Mouse (Mus musculus): ENCODE results near the gene Cux2. TPM values are rescaled to one million over a fixed set of nuclear protein-coding genes. Genes with fewer than 3 reads are reported as not detected.

Gene Cux2
- total and polyA plus RNA-seq, 3 experiments = 0.17 TPM; not detected in 2

- Histone ChIP-seq H3K9ac (ENCODE audit: insufficient read depth, low read depth) (no peak overlapping the region), H3K27me3 (replicated peaks) (peaks cover 100% of the 10 kb centered on the region), H3K4me2 (ENCODE audit: insufficient read depth, low read depth, poor library complexity, severe bottlenecking) (no peak overlapping the region), H3K27ac (ENCODE audit: insufficient read depth, low read depth) (no peak overlapping the region), H3K9me3 (replicated peaks; ENCODE audit: low read length) (no peaks in the 10 kb centered on the region), H3K36me3 (replicated peaks in 1 of 2; ENCODE audit: control insufficient read depth in 1 of 2, insufficient read depth in 1 of 2, low read length in 1 of 2) (no peaks in the 10 kb centered on the region), H3K4me1 (ENCODE audit: control insufficient read depth in 1 of 2, insufficient read depth in 2 of 2) (no peaks in the 10 kb centered on the region), H3K79me2 (replicated peaks; ENCODE audit: control insufficient read depth, extremely low read depth, insufficient read depth, poor library complexity, severe bottlenecking) (no peaks in the 10 kb centered on the region), H3K4me3 (replicated peaks in 1 of 3; ENCODE audit: low read depth in 2 of 3, low read length in 2 of 3, poor library complexity in 1 of 3) (no peak overlapping the region)
- in situ Hi-C loops (cut with MboI; ENCODE audit: low pct_ligation_motif_present, low pct_unique_long_range_greater_than_20kb, low sequenced_read_pairs) = no loop called here
- TF ChIP-seq CHD2 (IDR thresholded peaks at IDR 0.05; ENCODE audit: low read length) (no peak), JUND (conservative IDR thresholded peaks at IDR 0.05; ENCODE audit: low read depth, low read length) (no peak), SIN3A (IDR thresholded peaks at IDR 0.05; ENCODE audit: low read length) (no peak), ZKSCAN1 (IDR thresholded peaks at IDR 0.05; ENCODE audit: borderline replicate concordance, low read depth, low read length) (no peak), UBTF (IDR thresholded peaks at IDR 0.05; ENCODE audit: low read depth, low read length) (no peak), ZC3H11A (IDR thresholded peaks at IDR 0.05; ENCODE audit: low read depth, low read length) (no peak), SMC3 (IDR thresholded peaks at IDR 0.05; ENCODE audit: low read depth, low read length) (no peak), MAZ (IDR thresholded peaks at IDR 0.05; ENCODE audit: low read depth, low read length) (no peak), ZNF384 (IDR thresholded peaks at IDR 0.05; ENCODE audit: low read depth, low read length) (no peak), POLR2AphosphoS2 (IDR thresholded peaks at IDR 0.05; ENCODE audit: low read depth, low read length) (no peak), NRF1 (IDR thresholded peaks at IDR 0.05; ENCODE audit: low read depth, low read length) (no peak), RAD21 (IDR thresholded peaks at IDR 0.05; ENCODE audit: low read depth, low read length) (no peak), GABPA (IDR thresholded peaks at IDR 0.05; ENCODE audit: insufficient replicate concordance, low read depth, low read length) (no peak), NELFE (IDR thresholded peaks at IDR 0.05; ENCODE audit: low read depth, low read length) (no peak), HCFC1 (IDR thresholded peaks at IDR 0.05; ENCODE audit: low read depth, low read length) (no peak), MXI1 (IDR thresholded peaks at IDR 0.05; ENCODE audit: low read depth, low read length) (no peak), ELF1 (IDR thresholded peaks at IDR 0.05; ENCODE audit: low read depth, low read length) (no peak)
- DNase-seq (ENCODE audit: extremely low read depth) = no peak
- dilution Hi-C loops (cut with MboI; ENCODE audit: extremely low pct_ligation_motif_present, extremely low pct_unique_long_range_greater_than_20kb, low sequenced_read_pairs) = no loop called here
These were observed 88.6 kb downstream of the Cux2 start for GRCm38 (mm10) chr5:121961256-121961655.

- Histone ChIP-seq H3K27ac (ENCODE audit: insufficient read depth, low read depth) (no peak overlapping the region), H3K9ac (ENCODE audit: insufficient read depth, low read depth) (no peak overlapping the region), H3K27me3 (replicated peaks) (peaks cover 100% of the 10 kb centered on the region), H3K4me2 (ENCODE audit: insufficient read depth, low read depth, poor library complexity, severe bottlenecking) (no peak overlapping the region), H3K4me3 (replicated peaks in 1 of 3; ENCODE audit: low read depth in 2 of 3, low read length in 2 of 3, poor library complexity in 1 of 3) (no peak overlapping the region), H3K4me1 (ENCODE audit: control insufficient read depth in 1 of 2, insufficient read depth in 2 of 2) (no peaks in the 10 kb centered on the region), H3K79me2 (replicated peaks; ENCODE audit: control insufficient read depth, extremely low read depth, insufficient read depth, poor library complexity, severe bottlenecking) (no peaks in the 10 kb centered on the region), H3K9me3 (replicated peaks; ENCODE audit: low read length) (no peaks in the 10 kb centered on the region), H3K36me3 (replicated peaks in 1 of 2; ENCODE audit: control insufficient read depth in 1 of 2, insufficient read depth in 1 of 2, low read length in 1 of 2) (no peaks in the 10 kb centered on the region)
- in situ Hi-C loops (cut with MboI; ENCODE audit: low pct_ligation_motif_present, low pct_unique_long_range_greater_than_20kb, low sequenced_read_pairs) = loop anchor here (5.0 kb wide), 1 partner anchor 48 kb away; no protein-coding TSS in a partner anchor
- no peak for DNase-seq (ENCODE audit: extremely low read depth)
- dilution Hi-C loops (cut with MboI; ENCODE audit: extremely low pct_ligation_motif_present, extremely low pct_unique_long_range_greater_than_20kb, low sequenced_read_pairs) = no loop called here
- TF ChIP-seq GABPA (IDR thresholded peaks at IDR 0.05; ENCODE audit: insufficient replicate concordance, low read depth, low read length) = no peak
- TF ChIP-seq ELF1 (IDR thresholded peaks at IDR 0.05; ENCODE audit: low read depth, low read length) = no peak
- TF ChIP-seq SMC3 (IDR thresholded peaks at IDR 0.05; ENCODE audit: low read depth, low read length) = no peak
- TF ChIP-seq ZC3H11A (IDR thresholded peaks at IDR 0.05; ENCODE audit: low read depth, low read length) = no peak
- no peak for TF ChIP-seq RAD21 (IDR thresholded peaks at IDR 0.05; ENCODE audit: low read depth, low read length)
- TF ChIP-seq ZKSCAN1 (IDR thresholded peaks at IDR 0.05; ENCODE audit: borderline replicate concordance, low read depth, low read length) = no peak
- TF ChIP-seq ETS1 (conservative IDR thresholded peaks at IDR 0.05; ENCODE audit: low read depth, low read length) = no peak
- TF ChIP-seq E2F4 (IDR thresholded peaks at IDR 0.05; ENCODE audit: insufficient replicate concordance, low read depth, low read length) = no peak
- no peak for TF ChIP-seq CHD2 (IDR thresholded peaks at IDR 0.05; ENCODE audit: low read length)
- no peak for TF ChIP-seq UBTF (IDR thresholded peaks at IDR 0.05; ENCODE audit: low read depth, low read length)
- TF ChIP-seq RCOR1 (conservative IDR thresholded peaks at IDR 0.05; ENCODE audit: low read depth, low read length) = no peak
- no peak for TF ChIP-seq POLR2A (IDR thresholded peaks at IDR 0.05; ENCODE audit: low read depth, low read length)
- no peak for TF ChIP-seq MEF2A (IDR thresholded peaks at IDR 0.05; ENCODE audit: borderline replicate concordance, low read depth, low read length)
- no peak for TF ChIP-seq CTCF (conservative IDR thresholded peaks at IDR 0.05 in 1 of 2, IDR thresholded peaks at IDR 0.05 in 1 of 2; ENCODE audit: low read depth in 2 of 2, low read length in 2 of 2)
- no peak for TF ChIP-seq USF1 (IDR thresholded peaks at IDR 0.05; ENCODE audit: low read depth, low read length)
- TF ChIP-seq JUND (conservative IDR thresholded peaks at IDR 0.05; ENCODE audit: low read depth, low read length) = no peak
- TF ChIP-seq NELFE (IDR thresholded peaks at IDR 0.05; ENCODE audit: low read depth, low read length) = no peak
- no peak for TF ChIP-seq MYC (IDR thresholded peaks at IDR 0.05; ENCODE audit: low read depth, low read length)
- no peak for TF ChIP-seq EP300 (IDR thresholded peaks at IDR 0.05; ENCODE audit: low read length)
These were observed 90.2 kb downstream of the Cux2 start for GRCm38 (mm10) chr5:121959688-121960087.
